Mouse (Mus musculus) myocyte (in vitro differentiated cells): ENCODE results near the gene Arntl2.

Experiments used
- CEBPB ChIP-seq: IDR thresholded peaks from 2 replicates; pipeline ENCODE4 v1.6.1; 2011; ENCODE audit warnings: mild to moderate bottlenecking, moderate library complexity; ENCODE audit not compliant: poor library complexity, insufficient read depth, severe bottlenecking
- E2F4 ChIP-seq: IDR thresholded peaks from one replicate; pipeline ENCODE4 v1.6.1; 2011; ENCODE audit warnings: mild to moderate bottlenecking, control low read depth, moderate library complexity; ENCODE audit not compliant: insufficient read depth
- MAX ChIP-seq: IDR thresholded peaks from one replicate; pipeline ENCODE4 v1.6.1; 2011; ENCODE audit warnings: low read depth, mild to moderate bottlenecking, control low read depth
- MYOD1 ChIP-seq, 3 experiments: IDR thresholded peaks; one replicate each; pipeline ENCODE4 v1.6.1; 2011; ENCODE audit warnings: control low read depth in 2 of 3, low read depth in 2 of 3, mild to moderate bottlenecking in 2 of 3, moderate library complexity in 1 of 3; ENCODE audit not compliant: insufficient read length in 2 of 3, control insufficient read depth in 1 of 3
- MYOG ChIP-seq, 3 experiments: IDR thresholded peaks; one replicate each; pipeline ENCODE4 v1.6.1; 2011; ENCODE audit warnings: control low read depth in 2 of 3, low read depth in 2 of 3, mild to moderate bottlenecking in 2 of 3; ENCODE audit not compliant: insufficient read length in 2 of 3, control insufficient read depth in 1 of 3, insufficient read depth in 1 of 3
- POLR2A ChIP-seq: IDR thresholded peaks from one replicate; pipeline ENCODE4 v1.6.1; 2011; ENCODE audit warnings: low read depth, mild to moderate bottlenecking, control low read depth, moderate library complexity; ENCODE audit not compliant: insufficient read length
- POLR2AphosphoS2 ChIP-seq: IDR thresholded peaks from one replicate; pipeline ENCODE4 v1.6.1; 2011; ENCODE audit warnings: low read depth, control low read depth; ENCODE audit not compliant: insufficient read length
- REST ChIP-seq: IDR thresholded peaks from one replicate; pipeline ENCODE4 v1.6.1; 2011; ENCODE audit warnings: mild to moderate bottlenecking, control low read depth, moderate library complexity; ENCODE audit not compliant: insufficient read depth, insufficient read length
- SRF ChIP-seq: IDR thresholded peaks from one replicate; pipeline ENCODE4 v1.6.1; 2011; ENCODE audit warnings: low read depth; ENCODE audit not compliant: control insufficient read depth, insufficient read length
- TCF12 ChIP-seq: IDR thresholded peaks from one replicate; pipeline ENCODE4 v1.6.1; 2011; ENCODE audit warnings: mild to moderate bottlenecking, control low read depth; ENCODE audit not compliant: poor library complexity, insufficient read depth, severe bottlenecking
- TCF3 ChIP-seq: IDR thresholded peaks from one replicate; pipeline ENCODE4 v1.6.1; 2011; ENCODE audit warnings: low read depth, control low read depth; ENCODE audit not compliant: insufficient read length
- USF1 ChIP-seq: IDR thresholded peaks from one replicate; pipeline ENCODE4 v1.6.1; 2011; ENCODE audit warnings: low read depth, mild to moderate bottlenecking, control low read depth, moderate library complexity

GRCm38 (mm10) chr6:146855185-146855584 lies 59.3 kb downstream of the Arntl2 start:
- TF ChIP-seq E2F4 (no peak), USF1 (no peak), MYOD1 (IDR thresholded peaks at IDR 0.05; ENCODE audit: control insufficient read depth in 1 of 3, insufficient read length in 2 of 3, low read depth in 2 of 3) (no peak), POLR2A (no peak), MAX (no peak), POLR2AphosphoS2 (no peak), REST (no peak), CEBPB (no peak), SRF (no peak), TCF12 (no peak), MYOG (IDR thresholded peaks at IDR 0.05; ENCODE audit: control insufficient read depth in 1 of 3, insufficient read depth in 1 of 3, insufficient read length in 2 of 3, low read depth in 2 of 3) (no peak), TCF3 (no peak)
